Mouse (Mus musculus): ENCODE results near the gene C1qtnf1.
A peak's percentile ranks its signal among the peaks of the same experiment; 100 is the strongest.

C1qtnf1 gene

DNA sequence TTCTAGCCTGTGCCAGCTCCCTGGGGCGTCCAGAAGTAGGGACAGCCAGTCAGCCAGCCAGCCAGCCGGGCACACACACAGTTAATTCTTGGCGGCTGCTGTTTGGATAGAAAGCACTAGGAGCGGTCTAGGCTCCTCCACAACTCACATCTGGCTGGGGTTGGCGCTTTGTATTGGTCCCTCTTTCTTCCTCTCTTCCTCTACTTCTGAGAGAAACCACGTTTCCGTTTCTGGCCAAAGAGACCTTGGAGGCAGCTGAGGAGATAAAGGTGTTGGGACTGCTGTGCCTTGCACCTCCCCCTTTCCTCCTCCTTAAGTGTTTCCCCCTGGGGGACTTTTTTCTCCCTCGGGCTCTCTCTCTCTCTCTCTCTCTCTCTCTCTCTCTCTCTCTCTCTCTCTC lies at the start of gene C1qtnf1:
TSS of gene C1qtnf1 (plus strand) at position 218 of the 400 bp plus-strand sequence.
- DNase-seq = peak; percentile 40 to 49

DNA sequence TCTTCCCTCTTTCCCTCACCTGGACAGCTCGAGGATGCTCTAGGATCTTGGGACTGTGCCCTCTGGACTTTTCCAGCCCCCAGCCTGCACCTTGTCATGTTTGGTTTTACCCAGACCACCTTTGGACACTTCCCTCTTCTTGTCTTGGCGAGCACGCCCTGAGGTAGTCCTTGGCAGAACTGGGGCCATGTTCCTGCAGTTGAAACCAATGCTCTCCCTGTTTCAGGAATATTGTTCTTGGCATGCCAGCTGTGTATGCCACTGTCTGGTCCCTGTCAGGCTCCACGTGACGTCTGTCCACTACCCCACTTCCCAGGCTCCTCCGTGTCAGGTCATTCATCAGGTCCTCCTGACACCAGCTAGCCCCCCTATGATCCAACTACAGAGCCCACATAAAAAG lies 49.3 kb upstream of the C1qtnf1 start:
- peak in 1 of 2 experiments; percentile 5 for DNase-seq

- peak; percentile 95 to 97 for DNase-seq
Measured at GRCm38 (mm10) chr11:118379251-118380009, 48.6 kb upstream of the C1qtnf1 start.

DNA sequence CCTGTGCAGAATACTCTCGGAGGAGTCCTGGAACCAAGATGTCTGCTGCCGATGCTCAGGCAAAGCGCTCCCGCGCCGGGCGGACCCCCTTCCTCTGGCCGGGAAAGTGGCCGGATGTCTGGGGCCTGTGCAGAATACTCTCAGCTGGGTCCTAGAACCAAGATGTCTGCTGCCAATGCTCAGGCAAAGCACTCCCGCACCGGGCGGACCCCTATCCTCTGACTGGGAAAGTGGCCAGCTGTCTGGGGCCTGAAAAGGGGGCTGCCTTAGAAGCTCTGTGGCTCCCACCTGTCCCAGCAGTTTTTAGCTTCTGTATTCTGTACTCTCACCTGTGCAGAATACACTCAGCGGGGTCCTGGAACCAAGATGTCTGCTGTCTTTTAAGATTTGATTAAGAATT lies 40.2 kb upstream of the C1qtnf1 start:
- DNase-seq = peak in 1 of 2 experiments; percentile 4

GRCm38 (mm10) chr11:118393991-118394390 lies 34.0 kb upstream of the C1qtnf1 start:
- peak; percentile 73 to 76 for DNase-seq

GRCm38 (mm10) chr11:118394538-118394937 lies 33.5 kb upstream of the C1qtnf1 start:
- DNase-seq = peak in 1 of 2 experiments; percentile 10

- DNase-seq = peak in 1 of 2 experiments; percentile 2
Measured at GRCm38 (mm10) chr11:118397806-118398530, 30.0 kb upstream of the C1qtnf1 start.

DNA sequence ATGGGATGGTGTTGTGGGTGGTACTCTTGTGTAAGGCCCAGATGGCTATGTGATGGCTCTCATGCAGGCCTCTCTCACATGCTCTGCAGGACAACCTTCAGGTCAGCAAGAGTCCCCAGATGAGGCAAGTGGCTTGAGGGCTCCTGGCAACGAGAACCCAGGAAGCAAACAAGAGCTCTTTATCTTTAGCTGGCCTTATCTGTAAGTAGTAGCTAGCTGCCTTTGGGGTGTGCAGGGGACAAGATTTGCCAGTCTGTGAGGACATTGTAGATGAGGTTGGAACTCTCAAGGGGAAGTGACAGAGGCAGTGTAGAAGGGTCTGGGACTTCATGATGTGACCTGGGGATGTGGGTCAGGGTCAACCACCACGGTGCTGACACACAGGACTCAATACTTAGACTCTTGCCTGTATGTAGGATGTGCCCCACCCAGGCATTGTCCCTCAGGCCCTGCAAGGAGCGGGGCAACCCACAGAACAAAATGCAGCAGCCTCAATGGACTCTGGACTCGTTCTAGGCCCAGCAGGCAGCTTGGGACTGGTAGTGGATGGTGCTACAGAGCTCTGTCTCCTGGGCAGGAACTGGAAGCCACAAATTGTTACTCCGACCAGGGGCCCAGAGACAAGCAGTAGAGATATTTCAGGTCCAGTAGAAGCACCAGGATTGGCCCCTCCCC lies 28.0 kb upstream of the C1qtnf1 start:
- peak in 1 of 2 experiments; percentile 1 for DNase-seq

DNA sequence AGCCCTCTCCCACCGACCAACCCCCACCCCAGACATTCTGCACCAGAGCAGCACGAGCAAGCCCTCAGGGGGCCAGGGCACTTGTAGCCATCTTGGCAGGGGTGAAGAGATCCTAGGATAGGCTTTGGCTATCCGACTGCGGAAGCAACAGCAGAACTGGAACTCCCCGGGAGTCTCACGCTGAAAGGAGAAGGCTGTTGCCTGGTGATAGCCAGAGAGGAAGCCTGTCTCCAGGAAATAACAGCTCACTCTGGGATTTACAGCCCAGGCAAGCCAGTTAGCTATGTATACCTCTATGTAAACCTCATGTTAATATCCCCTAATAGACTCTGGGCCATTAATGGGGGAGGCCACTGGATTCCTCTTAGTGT lies 27.5 kb upstream of the C1qtnf1 start:
- DNase-seq = peak in 1 of 2 experiments; percentile 34

DNA sequence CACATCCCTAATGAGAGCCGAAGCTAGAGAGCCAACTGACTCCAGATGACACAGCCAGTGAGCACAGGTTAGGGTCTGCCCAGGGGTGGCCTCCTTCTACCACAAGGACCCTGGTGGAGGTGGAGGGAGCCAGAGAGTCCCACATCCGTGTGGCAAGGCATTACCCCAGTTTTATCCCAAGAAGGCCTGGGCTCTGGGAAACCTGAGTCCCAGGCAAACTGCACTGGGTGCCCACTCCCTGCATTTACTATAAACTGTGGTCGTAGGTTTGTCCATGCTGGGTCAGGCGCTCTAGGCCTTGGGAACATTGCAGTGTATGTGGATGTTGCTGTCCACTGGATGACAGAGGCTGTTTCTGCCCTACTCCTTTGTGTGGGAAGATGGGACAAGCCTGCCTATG lies 26.8 kb upstream of the C1qtnf1 start:
- DNase-seq = peak in 1 of 2 experiments; percentile 3

DNA sequence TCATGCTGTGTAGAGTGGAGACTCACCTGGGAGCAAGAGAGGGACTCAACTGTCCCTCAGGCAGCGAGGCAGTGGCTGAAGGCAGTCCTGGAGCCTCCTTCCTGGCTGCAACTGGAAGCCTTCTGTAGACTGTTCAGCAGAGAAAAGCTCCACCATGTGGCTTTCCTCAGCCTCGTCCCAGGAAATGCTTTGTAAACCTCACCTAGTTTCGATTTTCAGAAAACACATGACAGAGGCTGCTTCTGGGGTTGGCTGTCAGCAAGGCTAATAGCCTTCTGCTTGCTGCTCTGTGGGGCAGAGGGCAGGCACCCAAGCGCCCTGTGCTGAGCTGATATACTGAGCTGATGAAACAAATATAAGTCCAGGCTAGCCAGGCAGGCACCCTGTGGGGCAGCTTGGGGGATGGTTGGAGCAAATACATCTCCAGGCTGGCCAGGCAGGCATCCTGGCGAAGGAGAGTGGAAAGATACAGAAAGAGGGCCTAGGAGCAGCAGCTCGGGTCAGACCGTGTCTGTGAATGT lies 26.2 kb upstream of the C1qtnf1 start, which contains the start of gene Lgals3bp:
TSS of gene Lgals3bp (minus strand) at position 333 of the 521 bp plus-strand sequence.
- DNase-seq = peak; percentile 67 to 73

DNA sequence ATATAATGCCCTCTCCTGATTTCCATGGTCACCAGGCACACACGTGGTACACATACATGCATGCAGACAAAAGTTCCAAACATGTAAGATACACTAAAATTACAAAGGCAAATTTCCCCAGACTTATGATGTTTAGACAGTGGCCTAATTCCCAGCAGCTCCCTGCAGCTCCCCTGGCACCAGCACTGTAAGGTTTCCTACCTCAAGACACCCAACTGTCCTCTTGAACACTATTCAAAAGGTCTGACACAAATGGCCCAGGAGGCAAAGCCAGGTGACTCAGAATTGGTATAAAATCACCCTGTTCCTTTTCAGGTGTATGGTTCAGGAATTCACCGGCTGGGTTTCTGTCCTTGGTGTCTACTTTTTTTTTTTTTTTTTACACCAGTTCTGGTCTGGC lies 24.8 kb upstream of the C1qtnf1 start:
- DNase-seq = peak in 1 of 2 experiments; percentile 8

DNA sequence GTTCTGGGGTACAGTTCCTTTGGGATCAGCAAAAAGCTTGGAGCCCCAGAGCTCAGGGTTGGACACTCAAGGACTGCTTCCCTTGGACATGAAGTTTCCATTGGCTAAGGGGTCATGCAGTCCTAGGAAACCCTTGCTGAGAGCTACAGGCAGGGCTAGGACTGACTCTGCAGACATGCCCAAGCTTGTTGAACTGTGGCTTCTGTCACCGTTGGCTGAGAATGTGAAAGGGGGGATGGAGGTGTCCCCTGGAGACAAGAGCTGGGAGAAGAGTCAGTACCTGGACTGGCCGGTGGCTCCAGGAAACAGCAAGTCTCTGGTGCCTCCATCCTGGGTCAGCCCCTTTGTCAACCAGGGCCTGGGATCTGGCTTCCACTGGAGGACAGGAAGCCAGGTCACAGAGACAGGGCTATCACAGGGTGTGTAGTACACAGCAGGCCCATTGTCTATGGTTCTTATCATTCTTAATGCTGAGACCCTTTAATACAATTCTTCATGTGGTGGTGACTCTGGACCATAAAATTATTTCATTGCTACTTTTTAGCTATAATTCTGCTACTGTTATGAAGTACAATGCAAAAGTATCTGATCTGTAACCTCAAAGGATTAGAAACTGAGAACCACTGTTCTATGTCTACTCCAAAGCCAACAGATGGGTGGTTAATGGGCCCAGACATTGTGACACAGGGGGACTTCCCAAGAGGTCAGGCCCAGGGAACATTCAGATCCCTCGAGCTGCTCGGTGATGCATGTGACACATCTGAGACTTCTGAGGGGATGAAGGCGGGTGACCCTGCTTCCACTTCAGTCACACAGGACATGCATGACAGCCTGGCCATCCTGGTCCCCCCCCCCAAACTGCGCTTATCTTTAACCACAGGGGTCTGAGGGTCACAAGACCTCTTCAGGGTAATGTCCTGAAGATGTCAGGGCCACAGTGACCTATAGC lies 23.8 kb upstream of the C1qtnf1 start:
- DNase-seq = peak in 1 of 2 experiments; percentile 2

DNA sequence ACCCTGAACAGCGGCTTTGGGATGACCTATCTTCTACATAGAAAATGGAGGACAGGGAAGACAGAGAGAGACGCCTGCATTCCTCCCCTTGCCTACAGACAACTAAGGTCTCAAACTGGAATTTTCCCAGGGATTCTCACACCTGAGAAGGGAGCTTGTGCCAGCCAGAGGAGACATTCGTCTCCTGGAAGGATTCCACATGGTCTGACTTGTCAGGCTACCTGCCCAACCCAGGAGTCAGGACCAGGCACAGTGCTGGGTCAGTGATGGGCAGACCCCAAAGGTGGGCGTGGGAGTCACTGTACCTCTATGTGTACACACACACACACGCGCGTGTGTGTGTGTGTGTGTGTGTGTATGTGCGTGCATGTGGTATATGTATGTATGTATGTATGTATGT lies 22.7 kb upstream of the C1qtnf1 start:
- peak in 1 of 2 experiments; percentile 3 for DNase-seq

- DNase-seq = peak in 1 of 2 experiments; percentile 2
Measured at GRCm38 (mm10) chr11:118406521-118406920, 21.5 kb upstream of the C1qtnf1 start.

DNA sequence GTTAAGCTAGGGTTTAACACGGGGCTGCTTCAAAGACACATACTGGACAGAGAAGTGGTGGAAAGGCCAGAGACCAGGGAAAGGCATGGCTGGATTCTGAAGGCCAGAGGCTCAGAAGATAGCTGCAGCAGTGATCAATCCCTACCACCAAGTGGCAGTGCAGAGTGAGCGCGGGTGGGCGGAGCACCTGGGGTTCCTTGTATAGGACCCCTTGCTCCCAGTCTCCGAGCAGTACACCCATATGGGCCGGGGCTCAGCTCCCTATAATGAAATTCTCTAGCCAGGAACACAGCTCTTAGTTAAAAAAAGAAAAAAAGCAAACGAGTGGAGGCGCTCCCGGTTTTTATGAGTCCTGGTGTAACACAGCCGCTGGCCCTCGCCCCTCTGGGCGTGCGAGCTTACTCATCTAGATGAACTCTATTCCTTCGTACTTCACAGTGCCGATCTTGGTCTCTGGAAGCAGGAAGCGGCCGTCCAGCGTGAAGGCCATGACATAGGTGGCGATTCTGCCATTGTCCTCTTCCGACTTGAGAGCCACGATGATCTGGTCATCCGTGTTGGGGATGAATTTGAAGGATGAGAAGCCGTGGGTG lies 20.6 kb upstream of the C1qtnf1 start:
- peak; percentile 75 to 79 for DNase-seq

DNA sequence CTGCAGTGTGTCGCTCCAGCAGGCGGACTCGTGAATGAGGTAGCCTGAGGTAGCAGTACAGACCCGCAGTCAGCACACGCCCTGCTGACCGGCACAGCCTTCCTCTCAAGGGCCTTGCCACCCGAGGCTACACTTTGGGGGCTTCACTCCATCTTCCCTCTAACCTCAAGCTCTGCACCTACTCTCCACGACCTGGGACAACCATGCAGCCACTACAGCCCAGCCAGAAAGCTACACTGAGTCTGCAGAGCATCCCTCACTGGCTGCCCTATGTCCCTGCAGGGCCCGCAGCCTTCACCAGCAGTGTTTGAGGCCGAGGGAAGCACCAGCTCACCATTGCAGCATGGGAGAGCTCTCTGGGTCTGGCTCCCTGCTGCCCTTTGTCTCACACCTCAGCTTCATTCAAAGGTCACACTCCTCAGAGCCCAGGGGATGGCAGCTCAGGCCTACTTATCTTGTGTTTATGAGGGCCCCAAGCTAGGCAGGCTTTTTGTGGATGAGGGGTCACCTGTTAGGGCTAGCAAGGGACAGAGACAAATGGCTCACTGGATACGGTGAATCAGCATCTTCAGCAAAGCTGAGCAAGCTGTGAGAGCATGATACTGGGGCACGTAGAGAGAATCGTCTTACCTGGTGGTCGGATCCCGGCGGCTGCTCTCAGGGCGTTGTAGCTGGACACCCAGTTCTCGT lies 19.8 kb upstream of the C1qtnf1 start:
- no peak for DNase-seq

GRCm38 (mm10) chr11:118409106-118410072 lies 18.6 kb upstream of the C1qtnf1 start:
- no peak for DNase-seq

- DNase-seq = no peak
Measured at GRCm38 (mm10) chr11:118410073-118410444, 17.9 kb upstream of the C1qtnf1 start.

GRCm38 (mm10) chr11:118410479-118410878 lies 17.5 kb upstream of the C1qtnf1 start:
- no peak for DNase-seq

Data from cerebellum, postnatal 10 days (tissue).